Mouse (Mus musculus): Measurements from ENCODE around the gene Pgm2.

Gene Pgm2

GRCm38 (mm10) chr5:64075506-64075905 is 17.2 kb upstream of the Pgm2 start:
- DNase-seq (ENCODE audit: low read depth, low spot score) = no peak

- DNase-seq (ENCODE audit: low read depth, low spot score) = no peak
Observed at GRCm38 (mm10) chr5:64077353-64077752, 15.4 kb upstream of the Pgm2 start.

GRCm38 (mm10) chr5:64078740-64079461 is 13.8 kb upstream of the Pgm2 start:
- DNase-seq (ENCODE audit: low read depth, low spot score) = no peak

GRCm38 (mm10) chr5:64079462-64079817 is 13.3 kb upstream of the Pgm2 start:
- no peak for DNase-seq (ENCODE audit: low read depth, low spot score)

GRCm38 (mm10) chr5:64083447-64084359 is 9.0 kb upstream of the Pgm2 start:
- no peak for DNase-seq (ENCODE audit: low read depth, low spot score)

- no peak for DNase-seq (ENCODE audit: low read depth, low spot score)
Observed at GRCm38 (mm10) chr5:64085405-64085804, 7.3 kb upstream of the Pgm2 start.

GRCm38 (mm10) chr5:64088740-64089139 is 4.0 kb upstream of the Pgm2 start:
- no peak for DNase-seq (ENCODE audit: low read depth, low spot score)

- no peak for DNase-seq (ENCODE audit: low read depth, low spot score)
Observed at GRCm38 (mm10) chr5:64093349-64093871, 660 bp downstream of the Pgm2 start.

- no peak for DNase-seq (ENCODE audit: low read depth, low spot score)
Observed at GRCm38 (mm10) chr5:64095342-64095993, 2.7 kb downstream of the Pgm2 start.

- no peak for DNase-seq (ENCODE audit: low read depth, low spot score)
Observed at GRCm38 (mm10) chr5:64101993-64102716, 9.4 kb downstream of the Pgm2 start.

GRCm38 (mm10) chr5:64102717-64103075 is 9.9 kb downstream of the Pgm2 start:
- no peak for DNase-seq (ENCODE audit: low read depth, low spot score)

GRCm38 (mm10) chr5:64107596-64108289 is 15.0 kb downstream of the Pgm2 start:
- DNase-seq (ENCODE audit: low read depth, low spot score) = no peak

- DNase-seq (ENCODE audit: low read depth, low spot score) = no peak
Observed at GRCm38 (mm10) chr5:64109217-64109616, 16.5 kb downstream of the Pgm2 start.

- no peak for DNase-seq (ENCODE audit: low read depth, low spot score)
Observed at GRCm38 (mm10) chr5:64112360-64112759, 19.6 kb downstream of the Pgm2 start.

GRCm38 (mm10) chr5:64114210-64114609 is 21.5 kb downstream of the Pgm2 start:
- no peak for DNase-seq (ENCODE audit: low read depth, low spot score)

GRCm38 (mm10) chr5:64117191-64117590 is 24.4 kb downstream of the Pgm2 start:
- DNase-seq (ENCODE audit: low read depth, low spot score) = no peak

GRCm38 (mm10) chr5:64125783-64126182 is 33.0 kb downstream of the Pgm2 start:
- no peak for DNase-seq (ENCODE audit: low read depth, low spot score)

- no peak for DNase-seq (ENCODE audit: low read depth, low spot score)
Observed at GRCm38 (mm10) chr5:64131550-64131949, 38.8 kb downstream of the Pgm2 start.

GRCm38 (mm10) chr5:64133901-64134300 is 41.2 kb downstream of the Pgm2 start:
- no peak for DNase-seq (ENCODE audit: low read depth, low spot score)

- DNase-seq (ENCODE audit: low read depth, low spot score) = no peak
Observed at GRCm38 (mm10) chr5:64136325-64136724, 43.6 kb downstream of the Pgm2 start.

GRCm38 (mm10) chr5:64140202-64140601 is 47.5 kb downstream of the Pgm2 start:
- DNase-seq (ENCODE audit: low read depth, low spot score) = no peak
